Mouse (Mus musculus) CH12.LX (cell line): ENCODE measurements around the gene Zic1.

Source experiments
- CHD2 ChIP-seq: IDR thresholded peaks from 2 replicates; pipeline ENCODE4 v1.6.1; 2011; ENCODE audit warnings: low read length, improper control_type of control experiment
- ELF1 ChIP-seq: IDR thresholded peaks from 2 replicates; pipeline ENCODE4 v1.6.1; 2014; ENCODE audit warnings: low read depth, mild to moderate bottlenecking, inconsistent platforms, low read length, improper control_type of control experiment
- EP300 ChIP-seq: IDR thresholded peaks from 2 replicates; pipeline ENCODE4 v1.6.1; 2011; ENCODE audit warnings: low read length, improper control_type of control experiment
- NRF1 ChIP-seq: IDR thresholded peaks from 2 replicates; pipeline ENCODE4 v1.6.1; 2014; ENCODE audit warnings: low read depth, mild to moderate bottlenecking, inconsistent platforms, low read length, improper control_type of control experiment, moderate library complexity
- UBTF ChIP-seq: IDR thresholded peaks from 2 replicates; pipeline ENCODE4 v1.6.1; 2012; ENCODE audit warnings: low read depth, mild to moderate bottlenecking, inconsistent platforms, low read length, improper control_type of control experiment, moderate library complexity

- TF ChIP-seq UBTF (no peak), ELF1 (no peak), EP300 (no peak), NRF1 (no peak), CHD2 (no peak)
Measured at GRCm38 (mm10) chr9:91382111-91382379, 16.4 kb upstream of the Zic1 start.
